ENCODE assay signal across 8 mouse cellular contexts in genomic region chr9:103110727-103111501, GRCm38 (mm10). TPM values are rescaled to one million over a fixed set of nuclear protein-coding genes. Genes with fewer than 3 reads are reported as not detected.
DNase-seq lines count a peak whose midpoint lies in the region; ATAC-seq and TF ChIP-seq lines count a peak whose summit lies in the region.

No protein-coding gene starts in this region.

- H3K4me2 ChIP-seq in hindbrain, embryonic 14.5 days (replicated peaks), result peak overlapping the region; percentile 57

- intact Hi-C loops in gastrocnemius, adult 2 months (cut with DNase I), result no loop called here
- intact Hi-C loops in gastrocnemius, postnatal 36 days (cut with DNase I), result no loop called here

- peak overlapping the region; percentile 75 for H3K4me3 ChIP-seq in gastrocnemius, adult 2 months
- H3K4me3 ChIP-seq in E14TG2a.4 (replicated peaks; ENCODE audit: low read length), result peak overlapping the region; percentile 84
- peak overlapping the region; percentile 95 for H3K4me3 ChIP-seq in hindbrain, embryonic 14.5 days (replicated peaks; ENCODE audit: low read length)

- peaks cover 67% of the 10 kb centered on the region for H3K27me3 ChIP-seq in E14TG2a.4 (ENCODE audit: insufficient read depth, low read length)
- H3K27me3 ChIP-seq in hindbrain, embryonic 14.5 days (ENCODE audit: control insufficient read depth, insufficient read depth, low read length), result no peaks in the 10 kb centered on the region

- TF ChIP-seq CTCF in gastrocnemius, adult 2 months (IDR thresholded peaks at IDR 0.05), result no peak
- no peak for TF ChIP-seq CTCF in E14TG2a.4 (conservative IDR thresholded peaks at IDR 0.05; ENCODE audit: low read length)

- peak overlapping the region; percentile 43; the same call in 1 of the 2 replicates for H3K27ac ChIP-seq in gastrocnemius, adult 2 months
- peak overlapping the region; percentile 95 for H3K27ac ChIP-seq in hindbrain, embryonic 14.5 days

- no peak; the same call in 1 of the 2 replicates for ATAC-seq in hindbrain, embryonic 14.5 days (ENCODE audit: low FRiP score)

- 12% methylated on average over 18 of the region's 18 CpGs for WGBS in hindbrain, embryonic 14.5 days

- H3K4me1 ChIP-seq in E14TG2a.4 (replicated peaks; ENCODE audit: low read depth, low read length), result peaks cover 24% of the 10 kb centered on the region
- H3K4me1 ChIP-seq in hindbrain, embryonic 14.5 days (replicated peaks; ENCODE audit: control insufficient read depth, insufficient read depth, low read length), result peaks cover 36% of the 10 kb centered on the region

- no peaks in the 10 kb centered on the region for H3K36me3 ChIP-seq in E14TG2a.4 (ENCODE audit: insufficient read depth, low read length)
- no peaks in the 10 kb centered on the region for H3K36me3 ChIP-seq in hindbrain, embryonic 14.5 days (replicated peaks; ENCODE audit: control insufficient read depth, insufficient read depth)

- H3K9me3 ChIP-seq in E14TG2a.4 (ENCODE audit: low read length), result peaks cover 24% of the 10 kb centered on the region
- H3K9me3 ChIP-seq in hindbrain, embryonic 14.5 days (ENCODE audit: control insufficient read depth, low read length), result no peaks in the 10 kb centered on the region

- H3K9ac ChIP-seq in hindbrain, embryonic 14.5 days, result peak overlapping the region; percentile 97

- no peak for DNase-seq in gastrocnemius, adult 2 months
- DNase-seq in gastrocnemius, postnatal 36 days, result no peak
- DNase-seq in hindbrain, embryonic 14.5 days (ENCODE audit: low spot score), result no peak
- peak; percentile 72 for DNase-seq in lung, postnatal 36 days
- DNase-seq in adrenal gland, adult 18-20 months (ENCODE audit: low spot score in 2 of 2), result no peak
- no peak for DNase-seq in ovary, adult 18-20 months (ENCODE audit: low spot score)
- DNase-seq in gastrocnemius, adult 18-20 months (ENCODE audit: low spot score), result no peak

RNA-seq across cellular contexts. Expression of gene Rab6b, which starts 0.7 kb away (rescaled TPM):
- 1 to 10 TPM; 1.1 to 1.2 TPM for total RNA-seq in gastrocnemius, adult 2 months (2021)
- under 1 TPM; 0.66 to 0.81 TPM for total RNA-seq in gastrocnemius, postnatal 36 days (2021)
- polyA plus RNA-seq in hindbrain, embryonic 14.5 days (2014; fragmentation: Nextera tagmentation; extraction: Ambion mirVana), result 80.7 and 92.0 TPM in 2 replicates
- 1 to 10 TPM; 3.0 to 8.4 TPM for total RNA-seq in adrenal gland, adult 18-20 months (2021)
- 1 to 10 TPM in 1 of 2 experiments, under 1 TPM in 1; 0.64 to 1.2 TPM for total RNA-seq in gastrocnemius, adult 18-20 months (2021)
